Mouse (Mus musculus) brain, embryonic 18.5 days (tissue): ENCODE data around the gene Rwdd2a.
"Not testable (repeated sequence)": the region's sequence is repeated elsewhere in the genome, so short reads cannot be mapped to it uniquely, and the experiment has no call there.

Experiments used
- DNase-seq: peaks from one replicate; pipeline ENCODE4 v3.0.0-alpha.2; 2012; ENCODE audit warnings: low read depth, low spot score

Gene Rwdd2a

GRCm38 (mm10) chr9:86592676-86593668 lies 21.2 kb downstream of the Rwdd2a start:
- DNase-seq: no peak

GRCm38 (mm10) chr9:86594357-86594767 lies 22.6 kb downstream of the Rwdd2a start:
- not testable (repeated sequence) for DNase-seq

- DNase-seq: not testable (repeated sequence)
These were observed 25.2 kb downstream of the Rwdd2a start for GRCm38 (mm10) chr9:86596983-86597382.

GRCm38 (mm10) chr9:86599723-86600303 lies 28.0 kb downstream of the Rwdd2a start:
- no peak for DNase-seq

- DNase-seq: no peak
These were observed 34.0 kb downstream of the Rwdd2a start for GRCm38 (mm10) chr9:86605776-86606175.

GRCm38 (mm10) chr9:86612091-86612490 lies 40.3 kb downstream of the Rwdd2a start:
- DNase-seq: no peak

- no peak for DNase-seq
These were observed 44.0 kb downstream of the Rwdd2a start for GRCm38 (mm10) chr9:86615765-86616164.

- no peak for DNase-seq
These were observed 46.2 kb downstream of the Rwdd2a start for GRCm38 (mm10) chr9:86617837-86618492.

GRCm38 (mm10) chr9:86619341-86620139 lies 47.7 kb downstream of the Rwdd2a start:
- DNase-seq: no peak

- no peak for DNase-seq
These were observed 50.3 kb downstream of the Rwdd2a start for GRCm38 (mm10) chr9:86622062-86622461.

- no peak for DNase-seq
These were observed 52.2 kb downstream of the Rwdd2a start for GRCm38 (mm10) chr9:86624039-86624438.
